Mouse (Mus musculus) gastrocnemius, adult 2 months (tissue): ENCODE measurements around the gene 4930524B15Rik. TPM values are rescaled to one million over a fixed set of nuclear protein-coding genes. Genes with fewer than 3 reads are reported as not detected.
A peak's percentile ranks its signal among the peaks of the same experiment; 100 is the strongest.
"Not testable (repeated sequence)": the region's sequence is repeated elsewhere in the genome, so short reads cannot be mapped to it uniquely, and the experiment has no call there.

Source experiments
- DNase-seq: peaks from one replicate; pipeline ENCODE4 v3.0.0; 2022
- H3K27ac ChIP-seq: fragments of 200-600 bp; 2 replicates; pipeline ENCODE4 v1.8.1; 2022; ENCODE audit warnings: mild to moderate bottlenecking
- H3K4me3 ChIP-seq: fragments of 200-600 bp; 2 replicates; pipeline ENCODE4 v1.8.1; 2022; ENCODE audit warnings: mild to moderate bottlenecking, moderate library complexity
- CTCF ChIP-seq: fragments of 200-600 bp; IDR thresholded peaks from 2 replicates; pipeline ENCODE4 v1.8.1; 2022; ENCODE audit warnings: antibody characterized with exemption, mild to moderate bottlenecking, moderate library complexity
- intact Hi-C: fragments of 180-260 bp; cut with DNase I; formaldehyde crosslinking; loops from one replicate; pipeline ENCODE4 v1.15.1; 2025
- total RNA-seq, 2 experiments: library from RNA; stranded (reverse); gene quantifications; 2 replicates each; pipeline ENCODE4 v1.2.3; 2021

The 4930524B15Rik gene
- total RNA-seq, 2 experiments from 2014 or later, result not detected

DNA sequence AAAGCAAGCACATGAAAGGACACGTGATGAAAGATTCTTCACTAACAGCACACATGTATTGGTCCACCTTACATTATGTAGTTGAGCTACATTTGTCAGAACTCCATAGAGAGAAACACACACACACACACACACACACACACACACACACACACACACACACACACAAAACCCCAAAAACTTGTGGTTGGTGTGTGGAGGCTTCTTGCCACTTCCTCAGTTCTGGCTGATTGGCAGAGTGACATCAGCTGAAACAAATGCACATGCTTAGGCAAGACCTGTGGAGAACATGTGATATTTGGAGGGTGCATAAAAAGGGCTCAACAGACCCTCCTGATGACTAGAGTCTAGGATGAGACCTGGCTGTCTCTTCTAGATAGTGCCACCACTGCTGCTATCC lies 1.4 kb upstream of the 4930524B15Rik start:
- no peak overlapping the region for H3K27ac ChIP-seq
- no peak overlapping the region for H3K4me3 ChIP-seq
- intact Hi-C loops, result no loop called here
- TF ChIP-seq CTCF, result no peak
- no peak for DNase-seq

DNA sequence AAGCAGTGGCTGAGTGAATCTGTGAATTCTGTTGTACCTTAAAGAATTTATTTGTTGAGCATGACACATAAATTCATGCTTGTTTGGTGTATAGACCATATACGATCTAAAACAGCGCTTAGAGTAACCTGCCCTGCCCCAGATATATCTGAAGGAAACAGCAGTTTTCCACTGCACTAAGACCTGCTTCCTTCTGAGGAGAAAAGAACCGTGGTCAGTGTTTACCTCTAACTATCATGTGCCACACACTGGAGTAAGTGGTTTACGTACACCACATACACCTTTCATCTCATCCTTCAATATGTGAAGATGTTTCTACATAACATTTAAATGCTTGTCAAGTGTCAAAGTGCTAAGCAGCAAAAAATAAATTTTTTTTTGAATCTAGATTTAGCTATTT lies 8.7 kb downstream of the 4930524B15Rik start:
- TF ChIP-seq CTCF, result no peak
- DNase-seq, result no peak
- Histone ChIP-seq H3K27ac (no peak overlapping the region), H3K4me3 (no peak overlapping the region)
- intact Hi-C loops, result no loop called here

DNA sequence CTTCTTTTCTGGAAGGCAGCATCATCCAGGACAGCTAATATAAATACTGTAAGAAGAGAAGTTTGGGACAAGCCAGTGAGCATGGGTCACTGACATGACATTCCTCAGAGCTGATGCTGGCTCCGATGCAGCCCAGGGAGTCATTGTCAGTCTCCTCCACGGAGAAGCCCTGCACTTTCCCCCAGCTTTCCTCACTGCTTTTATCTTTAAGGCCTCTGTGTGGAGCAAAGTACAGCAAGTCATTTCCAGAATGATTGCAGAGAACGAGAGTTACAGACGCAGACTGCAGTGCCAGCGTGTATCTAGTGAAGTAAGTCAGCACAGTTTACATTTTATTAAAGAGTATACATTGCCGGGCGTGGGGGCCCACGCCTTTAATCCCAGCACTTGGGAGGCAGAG lies 9.4 kb downstream of the 4930524B15Rik start:
- no peak overlapping the region for H3K4me3 ChIP-seq
- TF ChIP-seq CTCF, result no peak
- intact Hi-C loops, result no loop called here
- no peak for DNase-seq
- H3K27ac ChIP-seq, result no peak overlapping the region

DNA sequence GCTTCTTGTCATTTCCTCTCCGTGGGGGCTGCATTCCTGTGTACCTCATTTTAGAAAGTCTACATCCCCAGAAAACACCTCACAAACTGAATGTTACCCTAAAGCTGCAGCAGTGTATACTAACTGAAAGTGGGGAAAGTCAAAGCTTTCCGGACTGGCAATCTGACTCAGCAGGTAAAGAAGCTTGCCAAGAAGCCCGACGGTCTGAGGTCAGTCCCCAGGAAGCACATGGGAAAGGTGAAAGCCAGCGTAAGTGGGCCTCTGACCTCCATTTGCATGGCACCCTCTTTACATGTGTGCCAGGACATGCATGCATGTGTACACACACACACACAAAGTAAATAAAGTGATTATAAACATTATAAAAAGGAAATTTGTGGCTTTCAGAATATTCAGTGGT lies 10.3 kb downstream of the 4930524B15Rik start:
- TF ChIP-seq CTCF, result no peak
- intact Hi-C loops, result no loop called here
- Histone ChIP-seq H3K27ac (no peak overlapping the region), H3K4me3 (no peak overlapping the region)
- DNase-seq, result no peak

DNA sequence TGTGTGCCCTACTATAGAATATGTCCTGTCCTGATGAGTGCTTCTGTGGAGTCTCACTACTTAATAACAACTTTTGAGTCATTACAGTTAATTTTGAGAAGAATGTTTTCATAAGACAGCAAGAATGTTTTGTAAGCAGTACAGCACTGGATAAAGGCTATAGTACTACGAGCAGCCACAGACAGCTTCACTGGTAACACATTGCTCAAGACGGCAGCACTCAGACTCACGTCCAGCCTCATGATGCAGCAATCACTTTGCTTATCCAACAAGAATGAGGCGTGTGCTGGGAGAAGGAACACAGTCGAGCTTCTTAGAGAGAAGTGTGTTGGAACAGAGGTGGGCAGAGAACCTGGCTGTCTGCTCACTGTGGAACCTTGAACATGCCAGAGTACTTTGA lies 10.7 kb downstream of the 4930524B15Rik start:
- no peak overlapping the region for H3K27ac ChIP-seq

DNA sequence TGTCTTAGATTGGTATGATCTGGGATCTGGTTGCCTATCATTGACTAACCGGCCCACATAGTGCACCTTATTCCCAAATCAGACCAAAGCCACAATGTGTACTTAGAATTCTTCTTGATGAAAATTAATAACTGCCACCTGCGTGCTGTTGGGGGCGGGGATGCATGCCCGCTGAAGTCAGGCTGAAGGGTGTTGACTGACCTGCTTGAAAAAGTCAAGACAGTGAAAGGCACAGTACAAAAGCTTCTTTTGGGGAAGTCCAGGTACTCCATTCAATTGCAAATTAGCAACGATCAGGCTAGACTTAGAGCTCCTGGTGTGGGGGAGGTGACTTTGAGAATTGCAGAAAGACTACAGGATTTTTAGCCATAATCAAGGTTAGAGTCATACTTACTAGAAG lies 14.7 kb downstream of the 4930524B15Rik start:
- intact Hi-C loops, H3K4me3 ChIP-seq, H3K27ac ChIP-seq, DNase-seq: not testable (repeated sequence)

More for the DNA sequence above, 10.7 kb downstream of the 4930524B15Rik start:
- TF ChIP-seq CTCF, result no peak
- DNase-seq, result no peak
- H3K4me3 ChIP-seq, result no peak overlapping the region
- intact Hi-C loops, result no loop called here

DNA sequence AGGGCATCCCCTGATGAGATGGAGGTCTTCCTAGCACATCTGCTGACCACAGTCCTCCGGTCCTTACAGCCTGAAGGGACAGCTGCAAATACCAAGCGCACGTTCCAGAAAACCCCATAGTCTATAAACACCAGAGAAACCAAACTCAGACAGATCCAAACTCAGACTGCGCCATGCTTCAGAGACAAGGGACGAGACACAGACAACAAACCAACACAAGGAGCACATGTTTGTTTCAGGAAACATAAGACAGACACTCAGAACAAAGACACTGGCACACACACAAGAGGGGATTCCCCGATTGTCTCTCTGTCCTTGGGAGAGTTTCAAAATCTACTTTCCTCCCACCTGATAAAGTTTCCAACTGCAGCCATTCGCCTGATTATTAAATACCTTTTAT lies 16.4 kb downstream of the 4930524B15Rik start:
- no peak for DNase-seq
- TF ChIP-seq CTCF, result no peak
- Histone ChIP-seq H3K4me3 (no peak overlapping the region), H3K27ac (no peak overlapping the region)
- intact Hi-C loops, result no loop called here

DNA sequence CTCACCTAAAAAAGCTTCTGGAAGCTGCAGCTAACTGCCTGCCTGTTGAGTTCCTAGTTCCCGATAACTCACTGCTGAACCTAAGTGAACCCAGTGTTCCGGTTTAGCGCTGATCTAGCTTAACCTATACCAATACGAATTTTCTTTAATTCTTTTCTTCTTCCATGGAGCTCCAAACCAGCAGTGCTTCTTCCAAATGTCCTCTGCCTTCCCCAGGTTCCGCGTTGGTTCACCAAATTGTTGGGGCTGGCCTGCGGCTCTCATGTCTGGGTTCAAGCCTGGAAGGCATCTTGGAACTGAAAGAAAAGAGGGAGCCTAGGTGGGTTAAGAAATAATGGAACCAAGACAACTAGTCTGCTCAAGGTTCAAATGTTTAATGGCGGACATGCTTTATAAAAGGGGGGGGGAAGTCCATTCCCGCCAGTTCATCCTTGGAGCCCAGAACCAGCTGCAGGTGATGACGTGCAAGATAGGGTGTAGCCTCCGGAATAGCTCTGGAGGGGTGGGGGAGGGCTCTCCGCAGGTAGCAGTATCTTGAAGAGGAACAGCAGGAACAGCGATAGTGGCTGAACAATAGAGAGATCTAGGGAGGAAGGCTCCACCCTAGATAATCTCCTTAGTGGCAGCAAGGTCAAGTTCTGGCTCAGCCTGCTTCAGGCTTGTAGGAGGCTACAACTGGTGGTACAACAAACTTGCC lies 17.0 kb downstream of the 4930524B15Rik start:
- H3K27ac ChIP-seq, H3K4me3 ChIP-seq, intact Hi-C loops, DNase-seq: not testable (repeated sequence)

DNA sequence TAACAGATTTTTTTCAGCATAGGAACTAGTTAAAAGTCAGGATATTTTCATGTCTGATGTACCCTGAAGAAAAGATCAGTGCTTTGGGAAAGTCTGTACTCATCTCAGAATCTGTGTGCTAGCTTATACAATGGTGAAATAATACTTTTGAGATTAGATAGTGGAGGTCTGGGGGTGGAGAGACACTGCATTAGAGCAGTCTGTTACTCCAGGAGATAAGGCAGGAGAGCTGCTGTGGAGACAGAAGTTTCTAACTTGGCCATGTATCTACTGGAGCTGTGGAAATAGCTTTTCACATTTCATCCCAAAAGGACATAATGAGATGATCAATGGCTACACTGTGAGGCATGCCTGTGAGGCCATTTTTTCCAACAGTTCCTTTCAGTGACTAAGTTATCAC lies 17.9 kb downstream of the 4930524B15Rik start:
- intact Hi-C loops, result no loop called here
- no peak overlapping the region for H3K27ac ChIP-seq
- no peak overlapping the region for H3K4me3 ChIP-seq
- DNase-seq, result no peak
- no peak for TF ChIP-seq CTCF

DNA sequence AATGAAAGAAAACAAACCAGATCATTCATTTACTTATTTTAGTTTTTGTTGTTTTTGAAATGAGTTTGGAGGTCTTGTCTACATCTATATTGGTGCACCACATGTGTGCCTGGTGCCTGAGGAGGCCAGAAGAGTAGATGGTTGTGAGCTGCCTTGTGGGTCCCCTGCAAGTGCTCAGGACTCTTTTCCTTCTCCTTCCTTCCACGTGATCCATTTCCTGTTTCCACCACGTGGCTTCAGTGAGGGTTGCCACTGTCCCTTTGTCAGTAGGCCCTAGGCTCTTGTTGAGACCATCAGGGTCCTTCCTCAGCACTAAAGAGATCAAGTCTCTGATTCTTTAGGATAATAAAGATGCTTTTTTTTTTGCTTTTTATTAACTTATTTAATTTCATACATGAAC lies 19.4 kb downstream of the 4930524B15Rik start:
- Histone ChIP-seq H3K4me3 (no peak overlapping the region), H3K27ac (no peak overlapping the region)
- DNase-seq, result no peak
- TF ChIP-seq CTCF, result no peak
- intact Hi-C loops, result no loop called here

DNA sequence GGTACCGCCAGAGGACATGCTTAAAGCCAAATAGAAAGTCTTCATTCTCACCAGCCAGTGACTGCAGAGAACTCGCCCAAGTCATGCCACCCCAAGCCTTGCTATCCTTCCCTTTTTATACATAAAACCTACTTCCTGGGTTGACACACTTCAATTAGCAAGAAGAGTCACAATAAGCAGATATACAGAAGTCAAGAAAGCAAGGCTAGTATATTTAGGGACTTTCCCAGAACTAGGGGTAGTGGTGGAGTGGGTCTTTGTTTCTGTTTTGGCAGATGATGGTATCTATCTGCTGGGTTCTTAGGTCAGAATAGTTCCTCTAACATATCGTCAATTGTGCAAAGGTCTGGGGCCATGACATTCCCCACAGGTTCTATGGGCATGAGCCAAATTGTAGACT lies 27.1 kb downstream of the 4930524B15Rik start:
- intact Hi-C loops, result no loop called here
- Histone ChIP-seq H3K27ac (no peak overlapping the region), H3K4me3 (no peak overlapping the region)
- TF ChIP-seq CTCF, result no peak
- no peak for DNase-seq

DNA sequence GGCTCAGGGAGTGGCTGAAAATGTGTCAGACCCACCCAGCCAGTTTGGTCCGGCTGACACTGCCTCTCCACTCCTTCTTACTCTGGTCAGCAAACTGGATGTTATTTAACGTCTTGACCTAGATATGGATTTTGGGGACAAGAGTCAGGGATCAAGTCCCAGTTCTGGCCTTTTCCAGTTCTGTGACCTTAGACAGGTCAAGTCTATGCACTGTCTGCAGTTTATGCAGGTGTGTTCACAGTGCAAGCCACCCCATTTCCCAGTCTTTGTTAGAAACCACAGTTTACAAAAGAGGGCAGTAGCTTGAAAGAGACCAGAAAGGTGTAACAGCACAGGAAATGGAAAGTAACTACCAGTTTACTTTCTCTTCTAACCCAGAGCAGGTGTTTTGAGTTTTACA lies 34.3 kb downstream of the 4930524B15Rik start:
- no peak for TF ChIP-seq CTCF
- no peak for DNase-seq
- Histone ChIP-seq H3K27ac (no peak overlapping the region), H3K4me3 (no peak overlapping the region)
- intact Hi-C loops, result loop anchor here (1.0 to 5.0 kb wide), 2 partner anchors 133 to 163 kb away; no protein-coding TSS in a partner anchor

DNA sequence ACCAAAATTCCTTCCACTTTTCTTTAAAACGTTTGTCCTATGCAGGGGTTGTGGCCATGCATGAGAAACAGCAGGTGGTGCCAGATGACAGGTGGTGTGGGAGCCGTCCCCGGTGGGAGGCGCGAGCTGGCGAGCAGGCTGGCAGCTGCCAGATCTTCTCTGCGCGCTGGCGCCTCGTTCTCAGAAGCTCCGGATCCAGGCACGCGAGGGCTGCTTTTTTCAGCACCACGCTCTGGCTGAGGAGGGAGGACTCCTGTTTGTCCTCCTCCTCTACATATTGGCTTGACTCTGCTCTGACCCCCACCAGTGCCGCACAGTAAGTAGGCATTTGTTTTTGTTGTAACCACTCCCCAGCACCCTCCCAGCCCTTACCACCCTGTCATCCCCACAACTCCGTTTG lies 34.9 kb downstream of the 4930524B15Rik start, which contains the start of gene Nsg2:
Nsg2 (plus strand) TSS at position 183 of the 400 bp plus-strand sequence.
- DNase-seq, result peak; percentile 86
- H3K4me3 ChIP-seq, result peak within 1 kb of the TSS; percentile 48
- intact Hi-C loops, result loop anchor here (1.0 to 5.0 kb wide), 2 partner anchors 132 to 162 kb away; no protein-coding TSS in a partner anchor
- no peak within 1 kb of the TSS for H3K27ac ChIP-seq
- TF ChIP-seq CTCF, result peak; percentile 78
